Mouse (Mus musculus): ENCODE results near the gene Por.

GRCm38 (mm10) chr5:135682942-135683570 is 13.2 kb downstream of the Por start:
- no peak for TF ChIP-seq CTCF (IDR thresholded peaks at IDR 0.05; ENCODE audit: extremely low read depth, insufficient read depth, low read length)
- TF ChIP-seq POLR2A (IDR thresholded peaks at IDR 0.05; ENCODE audit: extremely low read depth, insufficient read depth, low read length) = no peak

All from cortical plate, adult 2 months (tissue).